Mouse (Mus musculus): Measurements from ENCODE around the gene Gm49721. TPM values are rescaled to one million over a fixed set of nuclear protein-coding genes. Genes with fewer than 3 reads are reported as not detected.
"Not testable (repeated sequence)": the region's sequence is repeated elsewhere in the genome, so short reads cannot be mapped to it uniquely, and the experiment has no call there.

Gene Gm49721
- total RNA-seq, 2 experiments from 2014 or later: not detected

- not testable (repeated sequence) for ATAC-seq (replicated peaks; ENCODE audit: low FRiP score, poor library complexity, severe bottlenecking)
Measured at GRCm38 (mm10) chr17:7068997-7069539, 90.4 kb downstream of the Gm49721 start.

GRCm38 (mm10) chr17:7069561-7070240 lies 91.0 kb downstream of the Gm49721 start:
- ATAC-seq (replicated peaks; ENCODE audit: low FRiP score, poor library complexity, severe bottlenecking): not testable (repeated sequence)

- ATAC-seq (replicated peaks; ENCODE audit: low FRiP score, poor library complexity, severe bottlenecking): not testable (repeated sequence)
Measured at GRCm38 (mm10) chr17:7074494-7074893, 95.8 kb downstream of the Gm49721 start.

GRCm38 (mm10) chr17:7075519-7075918 lies 96.8 kb downstream of the Gm49721 start:
- ATAC-seq (replicated peaks; ENCODE audit: low FRiP score, poor library complexity, severe bottlenecking): not testable (repeated sequence)

- ATAC-seq (replicated peaks; ENCODE audit: low FRiP score, poor library complexity, severe bottlenecking): not testable (repeated sequence)
Measured at GRCm38 (mm10) chr17:7079558-7079957, 100.9 kb downstream of the Gm49721 start.

GRCm38 (mm10) chr17:7084523-7084922 lies 105.8 kb downstream of the Gm49721 start:
- ATAC-seq (replicated peaks; ENCODE audit: low FRiP score, poor library complexity, severe bottlenecking): not testable (repeated sequence)

DNA sequence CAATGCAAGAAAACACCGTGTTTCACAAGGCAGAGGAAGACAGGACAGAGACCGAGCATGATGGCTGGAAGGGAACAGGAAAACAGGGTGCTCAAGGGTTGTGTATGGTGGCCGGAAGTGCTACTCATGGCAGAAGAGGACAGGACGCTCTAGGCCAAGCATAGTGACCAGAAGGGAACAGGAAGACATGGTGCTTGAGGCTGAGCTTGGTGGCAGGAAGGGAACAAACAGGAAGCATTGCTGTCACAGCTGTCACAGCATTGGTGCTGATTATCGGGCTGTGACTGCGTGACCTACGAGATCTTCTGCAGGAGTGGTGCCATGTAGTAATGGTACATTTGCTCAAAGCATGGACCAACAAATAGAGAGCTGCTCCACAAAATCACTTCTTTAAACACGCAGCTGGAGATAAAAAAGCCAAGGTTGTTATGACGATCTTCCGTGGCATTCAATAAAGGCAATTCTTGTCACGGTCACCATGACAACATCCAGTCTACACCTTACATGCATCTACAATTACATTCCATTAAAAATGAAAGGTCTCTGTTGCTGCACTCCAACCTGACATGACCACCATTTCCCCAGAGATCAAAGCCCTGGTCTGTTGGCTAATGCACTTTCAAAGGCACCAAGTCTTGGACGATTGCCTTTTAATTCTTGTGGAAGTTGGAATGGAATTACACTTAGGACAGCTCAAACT lies 106.9 kb downstream of the Gm49721 start:
- ATAC-seq (replicated peaks; ENCODE audit: low FRiP score, poor library complexity, severe bottlenecking): not testable (repeated sequence)

DNA sequence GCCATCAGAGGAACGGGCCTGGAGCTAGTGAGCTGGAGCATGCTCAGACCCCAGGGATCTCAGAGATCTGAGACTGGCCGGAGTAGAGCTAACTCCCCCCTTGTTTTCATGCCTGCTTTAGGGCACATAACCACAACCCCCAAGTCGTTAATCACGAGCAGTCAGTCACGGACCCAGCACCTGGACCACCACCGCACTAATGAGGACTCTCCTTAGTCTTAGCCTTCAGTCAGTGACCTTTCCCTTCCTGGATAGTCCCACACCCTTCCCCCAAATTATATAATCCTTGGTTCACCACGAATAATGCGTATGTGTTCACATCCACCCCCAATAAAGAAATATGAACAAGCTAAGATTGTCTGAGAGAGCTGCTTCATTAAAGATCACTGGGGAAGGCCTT lies 108.1 kb downstream of the Gm49721 start:
- ATAC-seq (replicated peaks; ENCODE audit: low FRiP score, poor library complexity, severe bottlenecking): not testable (repeated sequence)

Other genes starting within 250 kb of the Gm49721 start
- 59.5 and 69.6 TPM in 2 replicates for gene Ezr, start 196.1 kb upstream of the Gm49721 start, total RNA-seq (2015; ENCODE audit: low replicate concordance)
- gene Ezr, start 196.1 kb upstream of the Gm49721 start, total RNA-seq (2017; ENCODE audit: low replicate concordance): 196 and 254 TPM in 2 replicates
- 5.4 and 15.1 TPM in 2 replicates for gene Rsph3b, start 30.2 kb upstream of the Gm49721 start, total RNA-seq (2015; ENCODE audit: low replicate concordance)
- 2.0 and 8.1 TPM in 2 replicates for gene Rsph3b, start 30.2 kb upstream of the Gm49721 start, total RNA-seq (2017; ENCODE audit: low replicate concordance)
- 36.0 and 50.7 TPM in 2 replicates for gene Tagap1, start 17.7 kb upstream of the Gm49721 start, total RNA-seq (2015; ENCODE audit: low replicate concordance)
- 26.3 and 28.1 TPM in 2 replicates for gene Tagap1, start 17.7 kb upstream of the Gm49721 start, total RNA-seq (2017; ENCODE audit: low replicate concordance)
- 132 and 151 TPM in 2 replicates for gene Rnaset2b, start 8.3 kb upstream of the Gm49721 start, total RNA-seq (2015; ENCODE audit: low replicate concordance)
- 78.4 and 110 TPM in 2 replicates for gene Rnaset2b, start 8.3 kb upstream of the Gm49721 start, total RNA-seq (2017; ENCODE audit: low replicate concordance)
- 3.2 TPM in 1 of 2 replicates, not detected in the other for gene Gm1604a, start 46.7 kb downstream of the Gm49721 start, total RNA-seq (2015; ENCODE audit: low replicate concordance)
- not detected in 2 replicates for gene Gm1604a, start 46.7 kb downstream of the Gm49721 start, total RNA-seq (2017; ENCODE audit: low replicate concordance)
- 1.7 and 4.3 TPM in 2 replicates for gene Rps6ka2, start 191.2 kb downstream of the Gm49721 start, total RNA-seq (2015; ENCODE audit: low replicate concordance)
- 2.2 and 3.1 TPM in 2 replicates for gene Rps6ka2, start 191.2 kb downstream of the Gm49721 start, total RNA-seq (2017; ENCODE audit: low replicate concordance)

Data from erythroid progenitor cell, adult 5-6 weeks (primary cell).